Mouse (Mus musculus): ENCODE measurements around the gene Txndc15. TPM values are rescaled to one million over a fixed set of nuclear protein-coding genes. Genes with fewer than 3 reads are reported as not detected.

The Txndc15 gene
- 83.3 and 84.1 TPM in 2 replicates for polyA plus RNA-seq (2014; fragmentation: Nextera tagmentation; extraction: Ambion mirVana)

GRCm38 (mm10) chr13:55714501-55715166 lies at the start of gene Txndc15:
Gene Txndc15 (plus strand): TSS chr13:55714650.
- peak within 1 kb of the TSS; percentile 98 for H3K9ac ChIP-seq (ENCODE audit: low read length)
- peak within 1 kb of the TSS; percentile 83 for H3K27ac ChIP-seq (ENCODE audit: low read depth, low read length)
- no peaks in the 10 kb centered on the region for H3K36me3 ChIP-seq (ENCODE audit: control insufficient read depth, insufficient read depth, low read length)
- ATAC-seq (replicated peaks; ENCODE audit: low FRiP score) (peak; percentile 93), DNase-seq (ENCODE audit: low spot score) (peak; percentile 93)
- H3K4me1 ChIP-seq (replicated peaks; ENCODE audit: control insufficient read depth, insufficient read depth, low read length), result no peaks in the 10 kb centered on the region; the same call in 1 of the 2 replicates
- H3K27me3 ChIP-seq (ENCODE audit: control insufficient read depth, insufficient read depth, low read length), result no peaks in the 10 kb centered on the region
- under 1% methylated on average over 62 of the region's 63 CpGs for WGBS
- H3K4me2 ChIP-seq (ENCODE audit: low read depth, low read length, severe bottlenecking), result peak within 1 kb of the TSS; percentile 66
- peak within 1 kb of the TSS; percentile 92 for H3K4me3 ChIP-seq (ENCODE audit: low read depth, low read length)
- no peaks in the 10 kb centered on the region for H3K9me3 ChIP-seq (ENCODE audit: control insufficient read depth, low read length)

GRCm38 (mm10) chr13:55668550-55668949 lies 45.9 kb upstream of the Txndc15 start:
- DNase-seq (ENCODE audit: low spot score) (peak; percentile 61), ATAC-seq (replicated peaks; ENCODE audit: low FRiP score) (no peak)
- Histone ChIP-seq H3K4me1 (replicated peaks; ENCODE audit: control insufficient read depth, insufficient read depth, low read length) (no peaks in the 10 kb centered on the region), H3K4me3 (ENCODE audit: low read depth, low read length) (no peak overlapping the region), H3K9ac (ENCODE audit: low read length) (no peak overlapping the region), H3K27ac (ENCODE audit: low read depth, low read length) (no peak overlapping the region), H3K4me2 (ENCODE audit: low read depth, low read length, severe bottlenecking) (no peak overlapping the region), H3K27me3 (ENCODE audit: control insufficient read depth, insufficient read depth, low read length) (no peaks in the 10 kb centered on the region), H3K9me3 (ENCODE audit: control insufficient read depth, low read length) (no peaks in the 10 kb centered on the region), H3K36me3 (ENCODE audit: control insufficient read depth, insufficient read depth, low read length) (peaks cover 26% of the 10 kb centered on the region)
- 83% methylated on average over 6 of the region's 6 CpGs for WGBS

GRCm38 (mm10) chr13:55672711-55673110 lies 41.7 kb upstream of the Txndc15 start:
- Histone ChIP-seq H3K36me3 (ENCODE audit: control insufficient read depth, insufficient read depth, low read length) (peaks cover 21% of the 10 kb centered on the region), H3K4me3 (ENCODE audit: low read depth, low read length) (no peak overlapping the region), H3K9ac (ENCODE audit: low read length) (no peak overlapping the region), H3K4me1 (replicated peaks; ENCODE audit: control insufficient read depth, insufficient read depth, low read length) (no peaks in the 10 kb centered on the region), H3K9me3 (ENCODE audit: control insufficient read depth, low read length) (no peaks in the 10 kb centered on the region), H3K27me3 (ENCODE audit: control insufficient read depth, insufficient read depth, low read length) (no peaks in the 10 kb centered on the region), H3K27ac (ENCODE audit: low read depth, low read length) (no peak overlapping the region), H3K4me2 (ENCODE audit: low read depth, low read length, severe bottlenecking) (no peak overlapping the region)
- DNase-seq (ENCODE audit: low spot score) (no peak), ATAC-seq (replicated peaks; ENCODE audit: low FRiP score) (no peak)
- 95% methylated on average over 6 of the region's 6 CpGs for WGBS

- Histone ChIP-seq H3K4me1 (replicated peaks; ENCODE audit: control insufficient read depth, insufficient read depth, low read length) (no peaks in the 10 kb centered on the region), H3K4me2 (ENCODE audit: low read depth, low read length, severe bottlenecking) (no peak overlapping the region), H3K9me3 (ENCODE audit: control insufficient read depth, low read length) (no peaks in the 10 kb centered on the region), H3K9ac (ENCODE audit: low read length) (no peak overlapping the region), H3K27me3 (ENCODE audit: control insufficient read depth, insufficient read depth, low read length) (no peaks in the 10 kb centered on the region), H3K27ac (ENCODE audit: low read depth, low read length) (no peak overlapping the region), H3K36me3 (ENCODE audit: control insufficient read depth, insufficient read depth, low read length) (peaks cover 8% of the 10 kb centered on the region; the same call in 1 of the 2 replicates), H3K4me3 (ENCODE audit: low read depth, low read length) (no peak overlapping the region)
- ATAC-seq (replicated peaks; ENCODE audit: low FRiP score), result no peak
- 90% methylated on average over 8 of the region's 8 CpGs for WGBS
- peak; percentile 21 for DNase-seq (ENCODE audit: low spot score)
These were observed 37.1 kb upstream of the Txndc15 start for GRCm38 (mm10) chr13:55677364-55677763.

GRCm38 (mm10) chr13:55682201-55682600 lies 32.2 kb upstream of the Txndc15 start:
- no peaks in the 10 kb centered on the region for H3K27me3 ChIP-seq (ENCODE audit: control insufficient read depth, insufficient read depth, low read length)
- DNase-seq (ENCODE audit: low spot score), result peak; percentile 18
- no peak overlapping the region for H3K27ac ChIP-seq (ENCODE audit: low read depth, low read length)
- no peak overlapping the region for H3K4me2 ChIP-seq (ENCODE audit: low read depth, low read length, severe bottlenecking)
- no peak overlapping the region for H3K4me3 ChIP-seq (ENCODE audit: low read depth, low read length)
- H3K9me3 ChIP-seq (ENCODE audit: control insufficient read depth, low read length), result no peaks in the 10 kb centered on the region
- H3K4me1 ChIP-seq (replicated peaks; ENCODE audit: control insufficient read depth, insufficient read depth, low read length), result no peaks in the 10 kb centered on the region
- H3K9ac ChIP-seq (ENCODE audit: low read length), result no peak overlapping the region
- ATAC-seq (replicated peaks; ENCODE audit: low FRiP score), result no peak
- WGBS, result 90% methylated on average over 9 of the region's 9 CpGs
- H3K36me3 ChIP-seq (ENCODE audit: control insufficient read depth, insufficient read depth, low read length), result peaks cover 2% of the 10 kb centered on the region; the same call in 1 of the 2 replicates

- Histone ChIP-seq H3K9ac (ENCODE audit: low read length) (no peak overlapping the region), H3K4me3 (ENCODE audit: low read depth, low read length) (no peak overlapping the region), H3K27me3 (ENCODE audit: control insufficient read depth, insufficient read depth, low read length) (no peaks in the 10 kb centered on the region), H3K4me2 (ENCODE audit: low read depth, low read length, severe bottlenecking) (no peak overlapping the region), H3K4me1 (replicated peaks; ENCODE audit: control insufficient read depth, insufficient read depth, low read length) (peaks cover 6% of the 10 kb centered on the region; the same call in 1 of the 2 replicates), H3K36me3 (ENCODE audit: control insufficient read depth, insufficient read depth, low read length) (no peaks in the 10 kb centered on the region; the same call in 1 of the 2 replicates), H3K27ac (ENCODE audit: low read depth, low read length) (no peak overlapping the region), H3K9me3 (ENCODE audit: control insufficient read depth, low read length) (no peaks in the 10 kb centered on the region)
- no peak for ATAC-seq (replicated peaks; ENCODE audit: low FRiP score)
- WGBS, result 89% methylated on average over 3 of the region's 3 CpGs
- DNase-seq (ENCODE audit: low spot score), result no peak
These were observed 30.9 kb upstream of the Txndc15 start for GRCm38 (mm10) chr13:55683581-55683980.

GRCm38 (mm10) chr13:55686107-55686633 lies 28.3 kb upstream of the Txndc15 start:
- no peak overlapping the region for H3K4me2 ChIP-seq (ENCODE audit: low read depth, low read length, severe bottlenecking)
- H3K9ac ChIP-seq (ENCODE audit: low read length), result no peak overlapping the region
- H3K4me3 ChIP-seq (ENCODE audit: low read depth, low read length), result no peak overlapping the region
- 78% methylated on average over 9 of the region's 9 CpGs for WGBS
- no peak overlapping the region for H3K27ac ChIP-seq (ENCODE audit: low read depth, low read length)
- H3K27me3 ChIP-seq (ENCODE audit: control insufficient read depth, insufficient read depth, low read length), result no peaks in the 10 kb centered on the region
- H3K9me3 ChIP-seq (ENCODE audit: control insufficient read depth, low read length), result no peaks in the 10 kb centered on the region
- ATAC-seq (replicated peaks; ENCODE audit: low FRiP score) (no peak), DNase-seq (ENCODE audit: low spot score) (no peak)
- no peaks in the 10 kb centered on the region for H3K36me3 ChIP-seq (ENCODE audit: control insufficient read depth, insufficient read depth, low read length)
- H3K4me1 ChIP-seq (replicated peaks; ENCODE audit: control insufficient read depth, insufficient read depth, low read length), result peaks cover 6% of the 10 kb centered on the region; the same call in 1 of the 2 replicates

GRCm38 (mm10) chr13:55687927-55688602 lies 26.4 kb upstream of the Txndc15 start:
- 0 out of 2 replicates have a peak overlapping the region, but pooled peaks have one; percentile 5 for H3K9ac ChIP-seq (ENCODE audit: low read length)
- H3K9me3 ChIP-seq (ENCODE audit: control insufficient read depth, low read length), result no peaks in the 10 kb centered on the region
- 26% methylated on average over 4 of the region's 4 CpGs for WGBS
- peak overlapping the region; percentile 31 for H3K27ac ChIP-seq (ENCODE audit: low read depth, low read length)
- peaks cover 6% of the 10 kb centered on the region; the same call in 1 of the 2 replicates for H3K4me1 ChIP-seq (replicated peaks; ENCODE audit: control insufficient read depth, insufficient read depth, low read length)
- no peak overlapping the region for H3K4me3 ChIP-seq (ENCODE audit: low read depth, low read length)
- H3K27me3 ChIP-seq (ENCODE audit: control insufficient read depth, insufficient read depth, low read length), result no peaks in the 10 kb centered on the region
- H3K4me2 ChIP-seq (ENCODE audit: low read depth, low read length, severe bottlenecking), result no peak overlapping the region
- no peaks in the 10 kb centered on the region for H3K36me3 ChIP-seq (ENCODE audit: control insufficient read depth, insufficient read depth, low read length)
- DNase-seq (ENCODE audit: low spot score) (no peak), ATAC-seq (replicated peaks; ENCODE audit: low FRiP score) (no peak)
